In the genomic region with DNA sequence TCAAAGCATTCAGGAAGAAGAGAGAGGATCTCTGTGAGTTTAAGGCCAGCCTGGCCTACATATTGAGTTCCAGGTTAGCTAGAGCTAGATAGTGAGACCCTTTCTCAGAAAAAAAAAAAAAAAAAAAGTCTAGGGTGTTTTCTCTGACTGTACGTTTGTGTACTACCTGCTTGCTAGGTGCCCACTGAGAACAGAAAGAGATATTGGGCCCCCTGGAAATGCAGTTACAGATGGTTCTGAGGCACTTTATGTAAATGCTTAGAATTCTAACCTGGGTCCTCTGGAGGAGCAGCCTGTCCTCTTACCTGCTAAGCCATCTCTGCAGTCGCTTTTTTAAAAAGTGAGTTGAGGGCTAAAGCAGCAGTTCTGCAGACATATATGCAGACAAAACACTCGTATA, we compare ENCODE assay signal across 15 mouse cellular contexts. TPM values are rescaled to one million over a fixed set of nuclear protein-coding genes. Genes with fewer than 3 reads are reported as not detected.
DNase-seq lines count a peak whose midpoint lies in the region; ATAC-seq and TF ChIP-seq lines count a peak whose summit lies in the region.
"Had no signal": no experiment of that assay in that cellular context is flagged by ENCODE, and none has a peak within 500 bp of the region (broad histone marks: within the 10 kb centered on the region; RNA-seq: fewer than 3 reads in every experiment).

No protein-coding gene starts in this region.

- H3K4me1 ChIP-seq in hindbrain, embryonic 10.5 days (replicated peaks), result peaks cover 44% of the 10 kb centered on the region
- peaks cover 9% of the 10 kb centered on the region for H3K4me1 ChIP-seq in hindbrain, embryonic 11.5 days (replicated peaks; ENCODE audit: control insufficient read depth, insufficient read depth, low read length)
- H3K4me1 ChIP-seq in E14TG2a.4 (replicated peaks; ENCODE audit: low read depth, low read length), result peaks cover 57% of the 10 kb centered on the region
- peaks cover 37% of the 10 kb centered on the region for H3K4me1 ChIP-seq in hindbrain, embryonic 12.5 days
- peaks cover 22% of the 10 kb centered on the region for H3K4me1 ChIP-seq in midbrain, embryonic 11.5 days (ENCODE audit: control insufficient read depth, insufficient read depth, low read length)

- no peak for TF ChIP-seq CTCF in E14TG2a.4 (conservative IDR thresholded peaks at IDR 0.05; ENCODE audit: low read length)

- H3K27me3 ChIP-seq in hindbrain, embryonic 10.5 days (ENCODE audit: insufficient read depth, poor library complexity, severe bottlenecking), result peaks cover 27% of the 10 kb centered on the region
- H3K27me3 ChIP-seq in hindbrain, embryonic 11.5 days (ENCODE audit: control insufficient read depth, insufficient read depth, low read length), result peaks cover 8% of the 10 kb centered on the region
- peaks cover 12% of the 10 kb centered on the region for H3K27me3 ChIP-seq in E14TG2a.4 (ENCODE audit: insufficient read depth, low read length)
- peaks cover 14% of the 10 kb centered on the region for H3K27me3 ChIP-seq in hindbrain, embryonic 12.5 days
- H3K27me3 ChIP-seq in midbrain, embryonic 11.5 days (ENCODE audit: control insufficient read depth, insufficient read depth, low read length), result peaks cover 10% of the 10 kb centered on the region

- no peaks in the 10 kb centered on the region for H3K9me3 ChIP-seq in hindbrain, embryonic 10.5 days
- H3K9me3 ChIP-seq in hindbrain, embryonic 11.5 days (ENCODE audit: control insufficient read depth, low read length), result no peaks in the 10 kb centered on the region
- H3K9me3 ChIP-seq in E14TG2a.4 (ENCODE audit: low read length), result no peaks in the 10 kb centered on the region
- H3K9me3 ChIP-seq in hindbrain, embryonic 12.5 days (replicated peaks), result no peaks in the 10 kb centered on the region
- no peaks in the 10 kb centered on the region for H3K9me3 ChIP-seq in midbrain, embryonic 11.5 days (ENCODE audit: control insufficient read depth, low read length)

- no peak for ATAC-seq in hindbrain, embryonic 11.5 days (ENCODE audit: low FRiP score)
- no peak for ATAC-seq in hindbrain, embryonic 12.5 days (ENCODE audit: low FRiP score)
- ATAC-seq in midbrain, embryonic 11.5 days (ENCODE audit: low FRiP score), result no peak

- peak overlapping the region; percentile 78; the same call in 1 of the 2 replicates for H3K4me3 ChIP-seq in hindbrain, embryonic 10.5 days
- no peak overlapping the region for H3K4me3 ChIP-seq in hindbrain, embryonic 11.5 days (ENCODE audit: low read depth, low read length)
- H3K4me3 ChIP-seq in E14TG2a.4 (replicated peaks; ENCODE audit: low read length), result peak overlapping the region; percentile 90
- no peak overlapping the region for H3K4me3 ChIP-seq in hindbrain, embryonic 12.5 days
- no peak overlapping the region for H3K4me3 ChIP-seq in midbrain, embryonic 11.5 days (ENCODE audit: low read depth, low read length)

- no peak overlapping the region for H3K9ac ChIP-seq in hindbrain, embryonic 11.5 days (ENCODE audit: low read depth, low read length)
- H3K9ac ChIP-seq in hindbrain, embryonic 12.5 days, result no peak overlapping the region
- H3K9ac ChIP-seq in midbrain, embryonic 11.5 days (ENCODE audit: low read length), result no peak overlapping the region

- H3K36me3 ChIP-seq in hindbrain, embryonic 10.5 days, result no peaks in the 10 kb centered on the region
- H3K36me3 ChIP-seq in hindbrain, embryonic 11.5 days (ENCODE audit: control insufficient read depth, insufficient read depth, low read length), result no peaks in the 10 kb centered on the region
- peaks cover 11% of the 10 kb centered on the region for H3K36me3 ChIP-seq in E14TG2a.4 (ENCODE audit: insufficient read depth, low read length)
- H3K36me3 ChIP-seq in hindbrain, embryonic 12.5 days, result no peaks in the 10 kb centered on the region
- H3K36me3 ChIP-seq in midbrain, embryonic 11.5 days (ENCODE audit: control insufficient read depth, insufficient read depth, low read length), result no peaks in the 10 kb centered on the region

- peak overlapping the region; percentile 94; the same call in 1 of the 2 replicates for H3K27ac ChIP-seq in hindbrain, embryonic 10.5 days
- no peak overlapping the region for H3K27ac ChIP-seq in hindbrain, embryonic 11.5 days (ENCODE audit: low read depth, low read length)
- H3K27ac ChIP-seq in hindbrain, embryonic 12.5 days, result no peak overlapping the region
- no peak overlapping the region for H3K27ac ChIP-seq in midbrain, embryonic 11.5 days (ENCODE audit: low read depth, low read length)

- no peak overlapping the region for H3K4me2 ChIP-seq in hindbrain, embryonic 11.5 days (replicated peaks; ENCODE audit: low read depth, low read length)
- peak overlapping the region; percentile 65; the same call in 1 of the 2 replicates for H3K4me2 ChIP-seq in hindbrain, embryonic 12.5 days (replicated peaks)
- peak overlapping the region; percentile 70; the same call in 1 of the 2 replicates for H3K4me2 ChIP-seq in midbrain, embryonic 11.5 days

- DNase-seq in hindbrain, embryonic 10.5 days (ENCODE audit: low spot score), result no peak
- no peak for DNase-seq in hindbrain, embryonic 11.5 days (ENCODE audit: low spot score)
- peak; percentile 87 for DNase-seq in midbrain, embryonic 11.5 days (ENCODE audit: low spot score, missing footprints)
- no peak for DNase-seq in yolk sac, embryonic 10.5 days (ENCODE audit: low spot score)
- DNase-seq in gastrocnemius, adult 8-10 months (ENCODE audit: low spot score in 2 of 2), result no peak
- no peak for DNase-seq in left cerebral cortex, adult 11 months (ENCODE audit: low spot score)
- DNase-seq: kidney, adult 8-10 months; left cerebral cortex, postnatal 4 days; lung, postnatal 36 days had no signal

- WGBS in hindbrain, embryonic 10.5 days, result 68% methylated on average over 3 of the region's 3 CpGs
- 73% methylated on average over 3 of the region's 3 CpGs for WGBS in hindbrain, embryonic 11.5 days
- 68% methylated on average over 3 of the region's 3 CpGs for WGBS in hindbrain, embryonic 12.5 days
- 77% methylated on average over 3 of the region's 3 CpGs for WGBS in midbrain, embryonic 11.5 days

RNA-seq across cellular contexts. Expression of a gene that starts 1.2 kb away (rescaled TPM):
- polyA plus RNA-seq in hindbrain, embryonic 10.5 days (2016; fragmentation: Nextera tagmentation; extraction: Ambion mirVana), result 90.5 and 93.3 TPM in 2 replicates
- polyA plus RNA-seq in hindbrain, embryonic 11.5 days (2014; fragmentation: Nextera tagmentation; extraction: Ambion mirVana), result 74.4 and 84.3 TPM in 2 replicates
- 65.6 and 76.9 TPM in 2 replicates for polyA plus RNA-seq in hindbrain, embryonic 12.5 days (2016; fragmentation: Nextera tagmentation; extraction: Ambion mirVana)
- 60.8 and 73.5 TPM in 2 replicates for polyA plus RNA-seq in midbrain, embryonic 11.5 days (2014; fragmentation: Nextera tagmentation; extraction: Ambion mirVana)
- total RNA-seq in gastrocnemius, adult 8-10 months (2022), result 10 to 100 TPM; 14.0 to 20.3 (median 18.0) TPM

RNA-seq across cellular contexts. Expression of a gene that starts 4.0 kb away (rescaled TPM):
- polyA plus RNA-seq in hindbrain, embryonic 10.5 days (2016; fragmentation: Nextera tagmentation; extraction: Ambion mirVana), result 8.5 and 19.9 TPM in 2 replicates
- 12.2 and 15.4 TPM in 2 replicates for polyA plus RNA-seq in hindbrain, embryonic 11.5 days (2014; fragmentation: Nextera tagmentation; extraction: Ambion mirVana)
- 19.6 and 24.4 TPM in 2 replicates for polyA plus RNA-seq in hindbrain, embryonic 12.5 days (2016; fragmentation: Nextera tagmentation; extraction: Ambion mirVana)
- polyA plus RNA-seq in midbrain, embryonic 11.5 days (2014; fragmentation: Nextera tagmentation; extraction: Ambion mirVana), result 11.2 and 11.3 TPM in 2 replicates
- total RNA-seq in gastrocnemius, adult 8-10 months (2022), result 1 to 10 TPM; 1.1 to 3.3 (median 2.4) TPM

RNA-seq across cellular contexts. Expression of a gene that starts 14.4 kb away (rescaled TPM):
- polyA plus RNA-seq in hindbrain, embryonic 10.5 days (2016; fragmentation: Nextera tagmentation; extraction: Ambion mirVana), result not detected in 2 replicates
- polyA plus RNA-seq in hindbrain, embryonic 11.5 days (2014; fragmentation: Nextera tagmentation; extraction: Ambion mirVana), result not detected in 2 replicates
- polyA plus RNA-seq in hindbrain, embryonic 12.5 days (2016; fragmentation: Nextera tagmentation; extraction: Ambion mirVana), result not detected in 2 replicates
- not detected in 2 replicates for polyA plus RNA-seq in midbrain, embryonic 11.5 days (2014; fragmentation: Nextera tagmentation; extraction: Ambion mirVana)
- not detected for total RNA-seq in gastrocnemius, adult 8-10 months (2022)
- total RNA-seq: heart, postnatal 25 days; left cerebral cortex, postnatal 4 days; monocyte, adult 5-6 weeks had no signal
- polyA plus RNA-seq: embryonic facial prominence, embryonic 11.5 days; gonadal fat pad, adult 2 months had no signal

RNA-seq across cellular contexts. Expression of a gene that starts 29.9 kb away (rescaled TPM):
- 65.8 and 73.9 TPM in 2 replicates for polyA plus RNA-seq in hindbrain, embryonic 10.5 days (2016; fragmentation: Nextera tagmentation; extraction: Ambion mirVana)
- 65.7 and 67.4 TPM in 2 replicates for polyA plus RNA-seq in hindbrain, embryonic 11.5 days (2014; fragmentation: Nextera tagmentation; extraction: Ambion mirVana)
- 68.8 and 71.3 TPM in 2 replicates for polyA plus RNA-seq in hindbrain, embryonic 12.5 days (2016; fragmentation: Nextera tagmentation; extraction: Ambion mirVana)
- polyA plus RNA-seq in midbrain, embryonic 11.5 days (2014; fragmentation: Nextera tagmentation; extraction: Ambion mirVana), result 54.9 and 58.9 TPM in 2 replicates
- total RNA-seq in gastrocnemius, adult 8-10 months (2022), result 10 to 100 TPM; 85.7 to 96.3 (median 90.3) TPM

RNA-seq across cellular contexts. Expression of a gene that starts 36.4 kb away (rescaled TPM):
- not detected in 2 replicates for polyA plus RNA-seq in hindbrain, embryonic 10.5 days (2016; fragmentation: Nextera tagmentation; extraction: Ambion mirVana)
- polyA plus RNA-seq in hindbrain, embryonic 11.5 days (2014; fragmentation: Nextera tagmentation; extraction: Ambion mirVana), result not detected in 2 replicates
- not detected in 2 replicates for polyA plus RNA-seq in hindbrain, embryonic 12.5 days (2016; fragmentation: Nextera tagmentation; extraction: Ambion mirVana)
- polyA plus RNA-seq in midbrain, embryonic 11.5 days (2014; fragmentation: Nextera tagmentation; extraction: Ambion mirVana), result not detected in 2 replicates
- total RNA-seq in gastrocnemius, adult 8-10 months (2022), result not detected
- total RNA-seq: heart, postnatal 25 days; left cerebral cortex, postnatal 4 days had no signal
- polyA plus RNA-seq: embryonic facial prominence, embryonic 11.5 days had no signal

Comparison
In these comparisons a context has a peak if more than half of its experiments do, and no peak if none do; other contexts are left out.
1. H3K4me3 ChIP-seq: peak in hindbrain, embryonic 10.5 days (single experiment) and E14TG2a.4 (single experiment); none in hindbrain, embryonic 11.5 days (single experiment), hindbrain, embryonic 12.5 days (single experiment) and midbrain, embryonic 11.5 days (single experiment).